Mouse (Mus musculus): Measurements from ENCODE around the gene Yrdc.

DNA sequence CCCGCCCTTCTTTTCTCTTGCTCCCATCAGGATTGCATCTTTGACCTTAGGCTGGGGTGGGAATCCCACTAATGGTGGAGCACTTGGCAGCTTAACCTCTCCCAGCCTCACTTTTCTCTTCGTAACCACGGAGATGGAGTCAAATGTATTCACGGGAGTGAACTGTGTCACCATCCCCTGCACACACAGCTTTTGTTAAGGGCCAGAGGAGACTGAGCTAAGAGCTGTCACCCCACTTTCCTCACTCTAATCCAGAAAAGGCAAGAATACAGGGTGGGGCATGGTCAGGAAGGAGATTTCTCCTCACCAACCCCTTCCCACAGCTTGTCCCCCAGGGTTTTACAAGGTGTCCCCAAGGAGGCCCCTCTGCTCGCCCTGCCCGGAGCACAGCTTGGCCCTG, 43.3 kb downstream of the Yrdc start:
- TF ChIP-seq GATA1 (IDR thresholded peaks at IDR 0.05; ENCODE audit: borderline replicate concordance, low read length) (no peak), FLI1 (IDR thresholded peaks at IDR 0.05; ENCODE audit: low read length) (no peak)

All from megakaryocyte, embryonic 14.5 days (primary cell).